Mouse (Mus musculus) macrophage (primary cell): ENCODE results near the gene Dnajc10. TPM values are rescaled to one million over a fixed set of nuclear protein-coding genes. Genes with fewer than 3 reads are reported as not detected.

Source experiments
- H3K27ac ChIP-seq: fragments of 350-480 bp; formaldehyde crosslinking; 2 replicates; pipeline ENCODE4 v1.9.0; 2021
- H3K36me3 ChIP-seq: fragments of 350-480 bp; formaldehyde crosslinking; 2 replicates; pipeline ENCODE4 v1.9.0; 2021; ENCODE audit errors: inconsistent target
- H3K4me3 ChIP-seq: fragments of 350-480 bp; formaldehyde crosslinking; 2 replicates; pipeline ENCODE4 v1.9.0; 2021; ENCODE audit errors: inconsistent target
- H3K79me2 ChIP-seq: fragments of 350-480 bp; formaldehyde crosslinking; 2 replicates; pipeline ENCODE4 v1.9.0; 2021; ENCODE audit errors: inconsistent target
- WGBS: methylation state at CpG from one replicate; pipeline ENCODE4 v1.1.7; 2026; ENCODE audit warnings: inconsistent platforms; ENCODE audit not compliant: missing documents; 5-methylcytosine and 5-hydroxymethylcytosine counted together
- polyA plus RNA-seq: library from polyadenylated mRNA; stranded (reverse); fragments of 250-400 nt; gene quantifications from 3 replicates; pipeline ENCODE4 v1.2.4, GENCODE M21; 2018; ENCODE audit warnings: inconsistent platforms

The Dnajc10 gene
- polyA plus RNA-seq, 1 experiment from 2014 or later = 29.4 TPM

DNA sequence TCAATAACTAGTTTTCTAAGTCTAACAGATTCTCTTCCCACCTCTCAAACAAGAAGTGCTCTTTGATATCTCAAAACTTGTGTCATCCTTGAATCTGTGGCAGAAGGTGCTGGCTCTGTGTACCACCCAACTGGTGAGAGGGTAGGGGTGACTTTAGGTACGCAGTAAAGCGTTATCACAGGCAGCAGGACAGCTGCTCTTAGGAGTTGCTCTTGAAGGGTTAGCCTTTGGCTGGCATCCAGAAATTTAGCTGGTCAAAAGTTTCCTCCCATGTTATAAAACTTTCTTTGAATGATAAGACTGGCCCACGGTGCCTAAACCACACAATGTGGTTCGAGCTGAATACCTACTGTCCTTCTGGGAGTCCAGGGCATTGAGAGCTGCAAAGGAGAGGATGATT lies 4.5 kb upstream of the Dnajc10 start:
- Histone ChIP-seq H3K4me3 (no peak overlapping the region), H3K36me3 (no peaks in the 10 kb centered on the region), H3K79me2 (peaks cover under 1% of the 10 kb centered on the region; the same call in 1 of the 2 replicates), H3K27ac (no peak overlapping the region)
- 69% methylated on average over 4 of the region's 4 CpGs for WGBS

DNA sequence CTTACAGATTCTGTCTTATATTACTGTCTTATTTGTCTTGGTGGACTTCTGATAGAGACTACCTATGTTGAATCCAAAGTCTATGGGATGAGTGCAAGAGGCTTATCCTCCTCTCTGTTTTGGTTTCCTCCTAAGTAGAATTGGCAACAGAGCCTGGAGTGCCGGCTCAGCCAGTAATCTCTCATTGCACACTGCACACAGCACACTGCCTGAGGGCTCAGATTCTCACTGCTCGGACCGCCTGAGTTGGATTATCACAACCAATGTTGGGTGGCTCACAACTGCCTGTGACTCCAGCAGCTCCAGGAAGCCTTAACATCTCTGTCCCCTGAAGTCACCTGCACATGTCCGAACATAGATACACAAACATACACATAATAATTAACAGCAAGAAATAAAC lies 3.9 kb upstream of the Dnajc10 start:
- peaks cover 7% of the 10 kb centered on the region; the same call in 1 of the 2 replicates for H3K79me2 ChIP-seq
- H3K36me3 ChIP-seq = no peaks in the 10 kb centered on the region
- H3K4me3 ChIP-seq = no peak overlapping the region
- H3K27ac ChIP-seq = no peak overlapping the region
- 98% methylated on average over 4 of the region's 4 CpGs for WGBS

DNA sequence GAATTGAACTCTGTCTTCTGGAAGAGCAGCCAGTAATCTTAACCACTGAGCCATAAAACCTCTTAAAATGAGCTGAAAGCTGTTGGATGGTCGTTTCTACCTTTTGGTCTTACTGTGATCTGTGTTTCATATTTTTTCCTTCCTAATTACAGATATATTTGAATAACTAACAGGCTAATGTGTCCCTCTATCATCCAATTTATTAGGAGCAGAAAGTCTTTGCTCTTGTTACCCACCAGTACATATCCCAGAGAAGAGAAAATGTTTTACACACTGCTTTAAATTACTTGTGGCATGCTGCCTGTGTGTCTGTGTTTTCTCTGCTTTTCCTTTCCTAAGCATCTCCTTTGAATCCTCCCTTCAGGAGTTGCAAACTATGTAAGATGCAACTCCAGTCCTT lies 1.1 kb upstream of the Dnajc10 start:
- 19% methylated on average over 1 of the region's 1 CpGs for WGBS
- Histone ChIP-seq H3K36me3 (no peaks in the 10 kb centered on the region), H3K79me2 (peaks cover 8% of the 10 kb centered on the region; the same call in 1 of the 2 replicates), H3K4me3 (peak overlapping the region; percentile 40), H3K27ac (peak overlapping the region; percentile 79)

GRCm38 (mm10) chr2:80314854-80315241 lies 418 bp upstream of the Dnajc10 start:
- whole genome bisulfite sequencing = 0% methylated on average over 7 of the region's 7 CpGs
- H3K79me2 ChIP-seq = peaks cover 8% of the 10 kb centered on the region; the same call in 1 of the 2 replicates
- H3K27ac ChIP-seq = peak overlapping the region; percentile 79
- peak overlapping the region; percentile 40 for H3K4me3 ChIP-seq
- 0 out of 2 replicates have a peak, but pooled peaks cover 4% of the 10 kb centered on the region for H3K36me3 ChIP-seq

DNA sequence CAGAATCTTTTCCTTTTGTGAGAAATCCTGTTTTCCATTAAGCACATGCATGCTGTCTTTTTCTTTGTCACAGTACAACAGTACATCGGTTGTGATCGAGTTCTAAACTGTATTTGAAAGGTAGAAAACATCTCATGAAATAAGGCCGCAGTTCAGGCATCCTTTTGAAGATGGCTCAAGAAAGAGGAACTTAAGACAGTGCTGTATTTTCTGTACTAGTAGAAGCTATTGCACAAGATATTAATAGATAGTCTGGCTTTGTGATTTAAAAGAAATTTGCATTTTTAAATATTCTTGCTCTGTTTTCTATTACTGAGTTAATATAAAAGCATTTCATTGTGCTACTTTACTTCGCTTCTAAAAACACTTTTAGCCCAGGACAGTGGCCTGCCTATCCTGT lies 7.6 kb downstream of the Dnajc10 start:
- Histone ChIP-seq H3K27ac (no peak overlapping the region), H3K36me3 (peaks cover 71% of the 10 kb centered on the region), H3K79me2 (no peaks in the 10 kb centered on the region), H3K4me3 (no peak overlapping the region)
- 100% methylated on average over 3 of the region's 4 CpGs for WGBS

GRCm38 (mm10) chr2:80325779-80326178 lies 10.5 kb downstream of the Dnajc10 start:
- 100% methylated on average over 2 of the region's 2 CpGs for WGBS
- H3K79me2 ChIP-seq = no peaks in the 10 kb centered on the region
- H3K4me3 ChIP-seq = no peak overlapping the region
- no peak overlapping the region for H3K27ac ChIP-seq
- H3K36me3 ChIP-seq = peaks cover 84% of the 10 kb centered on the region

GRCm38 (mm10) chr2:80327272-80327671 lies 12.0 kb downstream of the Dnajc10 start:
- Histone ChIP-seq H3K36me3 (peaks cover 82% of the 10 kb centered on the region), H3K4me3 (no peak overlapping the region), H3K27ac (no peak overlapping the region), H3K79me2 (no peaks in the 10 kb centered on the region)
- WGBS = 76% methylated on average over 6 of the region's 6 CpGs

GRCm38 (mm10) chr2:80328961-80329653 lies 13.8 kb downstream of the Dnajc10 start:
- WGBS = 97% methylated on average over 7 of the region's 7 CpGs
- peaks cover 89% of the 10 kb centered on the region for H3K36me3 ChIP-seq
- no peak overlapping the region for H3K27ac ChIP-seq
- H3K79me2 ChIP-seq = no peaks in the 10 kb centered on the region
- no peak overlapping the region for H3K4me3 ChIP-seq

DNA sequence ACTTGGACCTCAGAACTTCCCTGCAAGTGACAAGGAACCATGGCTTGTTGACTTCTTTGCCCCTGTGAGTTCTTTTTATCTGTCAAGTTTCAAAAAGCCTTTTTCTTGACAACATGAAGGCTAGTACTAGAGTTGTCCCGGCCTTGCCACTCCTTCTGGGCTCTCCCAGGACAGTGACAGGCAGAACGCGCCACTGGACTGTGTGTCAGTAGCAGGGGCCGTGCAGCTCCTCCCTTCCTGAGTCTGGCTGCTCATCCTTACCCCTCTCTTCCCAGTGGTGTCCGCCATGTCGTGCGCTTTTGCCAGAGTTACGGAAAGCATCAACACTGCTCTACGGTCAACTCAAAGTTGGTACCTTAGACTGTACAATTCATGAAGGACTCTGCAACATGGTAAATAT lies 25.3 kb downstream of the Dnajc10 start:
- Histone ChIP-seq H3K36me3 (peaks cover 80% of the 10 kb centered on the region), H3K79me2 (no peaks in the 10 kb centered on the region), H3K27ac (no peak overlapping the region), H3K4me3 (no peak overlapping the region)
- WGBS = 91% methylated on average over 9 of the region's 9 CpGs

DNA sequence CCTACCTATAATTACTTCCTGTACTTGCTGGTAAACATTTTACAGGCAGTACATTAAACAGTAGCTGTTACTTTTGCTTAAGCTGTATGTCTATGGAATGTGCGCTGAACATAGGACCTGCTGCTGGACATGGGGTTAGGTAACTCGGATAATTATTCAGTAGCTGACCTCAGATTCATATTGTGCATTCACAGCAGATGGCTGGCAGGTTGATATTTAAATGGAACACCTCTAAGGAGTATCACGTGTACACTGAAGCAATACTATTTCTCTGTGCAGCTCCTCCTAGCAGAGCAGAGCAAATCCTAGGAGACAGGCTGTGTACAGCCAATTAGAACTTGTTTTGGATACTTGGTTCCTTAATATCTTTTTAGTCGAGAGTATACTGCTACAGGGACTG lies 39.3 kb downstream of the Dnajc10 start:
- WGBS = 95% methylated on average over 4 of the region's 4 CpGs
- peaks cover 25% of the 10 kb centered on the region for H3K36me3 ChIP-seq
- no peaks in the 10 kb centered on the region for H3K79me2 ChIP-seq
- no peak overlapping the region for H3K4me3 ChIP-seq
- no peak overlapping the region for H3K27ac ChIP-seq

DNA sequence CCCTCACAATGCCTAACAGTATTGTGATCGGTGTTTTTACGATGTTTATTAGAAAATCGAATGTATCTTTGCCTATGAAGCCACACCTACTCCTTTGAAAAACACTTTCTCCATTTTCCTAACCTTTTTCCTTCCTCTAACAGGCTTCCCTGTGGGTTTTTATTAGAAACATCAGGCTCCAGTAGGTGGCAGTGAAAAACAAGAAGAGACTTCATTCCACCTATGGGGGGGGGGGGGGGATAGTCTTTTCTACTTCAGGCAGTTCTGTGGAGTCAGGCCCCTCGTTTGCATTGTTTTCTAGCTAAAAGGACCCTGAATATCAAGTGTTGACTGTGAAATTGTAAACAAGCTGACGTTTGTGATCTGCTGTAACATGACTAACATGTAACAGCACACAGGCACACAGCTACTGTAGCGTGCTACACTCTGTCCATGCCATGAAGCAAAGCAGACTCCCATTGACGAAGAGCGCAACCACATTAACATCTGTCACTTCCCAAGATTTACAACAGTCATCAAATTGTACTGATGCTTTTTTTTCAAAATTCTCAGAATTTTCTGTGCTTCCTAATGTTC lies 41.5 kb downstream of the Dnajc10 start:
- Histone ChIP-seq H3K27ac (peak overlapping the region; percentile 67), H3K4me3 (no peak overlapping the region), H3K79me2 (no peaks in the 10 kb centered on the region), H3K36me3 (peaks cover 15% of the 10 kb centered on the region)
- WGBS = 42% methylated on average over 8 of the region's 8 CpGs

DNA sequence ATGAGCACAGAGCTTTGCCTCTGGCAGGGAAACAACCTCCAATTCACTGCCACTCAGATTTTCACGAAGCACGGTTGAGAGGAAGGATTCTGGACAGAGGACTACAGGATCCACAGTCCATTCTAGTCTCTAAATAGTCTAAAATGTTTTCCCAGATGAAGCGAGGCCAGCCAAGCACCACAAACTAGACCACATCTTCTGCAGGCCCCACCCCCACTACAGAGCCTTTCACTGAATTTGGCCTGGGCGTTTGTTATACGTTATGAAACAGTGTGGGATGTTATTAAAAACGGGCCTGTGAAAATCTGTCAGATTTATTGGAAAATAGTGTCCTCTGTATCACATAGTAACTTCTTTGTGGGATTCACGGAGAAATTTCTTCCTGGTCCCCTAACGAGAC lies 56.2 kb downstream of the Dnajc10 start:
- H3K79me2 ChIP-seq = no peaks in the 10 kb centered on the region
- no peaks in the 10 kb centered on the region for H3K36me3 ChIP-seq
- no peak overlapping the region for H3K4me3 ChIP-seq
- no peak overlapping the region for H3K27ac ChIP-seq
- 89% methylated on average over 8 of the region's 8 CpGs for WGBS

DNA sequence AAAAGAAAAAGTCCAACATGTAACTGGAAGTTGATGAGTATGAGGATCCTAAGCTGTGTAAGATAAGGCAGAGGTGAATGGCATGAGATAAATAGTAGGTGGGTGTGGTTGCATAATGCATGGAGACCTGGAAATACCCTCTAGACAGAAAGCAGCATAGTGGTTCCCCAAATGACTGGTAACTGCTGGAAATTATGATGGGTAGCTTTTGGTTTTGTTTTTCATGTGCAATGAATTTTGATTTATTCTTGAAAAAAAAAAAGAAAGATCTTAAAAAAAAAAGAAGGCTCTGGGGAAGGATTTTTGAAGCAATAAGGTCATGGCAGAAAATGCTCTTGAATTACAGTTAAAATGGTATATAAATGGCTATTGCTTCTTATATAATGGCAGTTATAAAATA lies 59.6 kb downstream of the Dnajc10 start:
- no peaks in the 10 kb centered on the region for H3K79me2 ChIP-seq
- H3K27ac ChIP-seq = no peak overlapping the region
- H3K36me3 ChIP-seq = no peaks in the 10 kb centered on the region
- H3K4me3 ChIP-seq = no peak overlapping the region

- 92% methylated on average over 5 of the region's 5 CpGs for WGBS
- H3K36me3 ChIP-seq = no peaks in the 10 kb centered on the region
- no peak overlapping the region for H3K27ac ChIP-seq
- H3K4me3 ChIP-seq = no peak overlapping the region
- no peaks in the 10 kb centered on the region for H3K79me2 ChIP-seq
Measured at GRCm38 (mm10) chr2:80379848-80380247, 64.6 kb downstream of the Dnajc10 start.

DNA sequence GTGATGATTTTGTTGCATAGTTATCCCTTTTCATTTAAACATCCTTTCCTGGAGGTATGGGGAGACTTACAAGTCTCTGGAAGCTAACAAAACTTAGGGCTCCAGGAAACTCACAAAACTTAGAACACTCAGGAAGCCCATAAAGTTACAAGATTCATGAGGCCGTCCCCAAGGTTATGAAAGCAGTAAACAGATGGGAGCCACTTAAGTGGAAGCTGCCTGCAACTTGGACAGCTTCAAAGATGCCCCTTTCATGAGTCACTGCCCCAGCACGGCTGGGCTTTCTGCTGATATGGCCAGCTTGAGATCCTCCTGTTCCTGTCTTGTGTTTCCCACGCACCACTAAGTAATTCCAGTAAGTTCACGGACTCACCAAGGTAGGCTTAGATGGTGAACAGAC lies 69.2 kb downstream of the Dnajc10 start:
- Histone ChIP-seq H3K4me3 (no peak overlapping the region), H3K79me2 (no peaks in the 10 kb centered on the region)
- WGBS = 41% methylated on average over 4 of the region's 4 CpGs

More for the DNA sequence above, 69.2 kb downstream of the Dnajc10 start:
- Histone ChIP-seq H3K27ac (no peak overlapping the region), H3K36me3 (no peaks in the 10 kb centered on the region)
